Mouse (Mus musculus) skeletal muscle tissue, adult 2 months (tissue): ENCODE results near the gene Senp5.
A peak's percentile ranks its signal among the peaks of the same experiment; 100 is the strongest.

Experiments
- DNase-seq: peaks from one replicate; pipeline ENCODE4 v3.0.0-alpha.2; 2012; ENCODE audit warnings: low read depth, low spot score

Senp5 gene

DNA sequence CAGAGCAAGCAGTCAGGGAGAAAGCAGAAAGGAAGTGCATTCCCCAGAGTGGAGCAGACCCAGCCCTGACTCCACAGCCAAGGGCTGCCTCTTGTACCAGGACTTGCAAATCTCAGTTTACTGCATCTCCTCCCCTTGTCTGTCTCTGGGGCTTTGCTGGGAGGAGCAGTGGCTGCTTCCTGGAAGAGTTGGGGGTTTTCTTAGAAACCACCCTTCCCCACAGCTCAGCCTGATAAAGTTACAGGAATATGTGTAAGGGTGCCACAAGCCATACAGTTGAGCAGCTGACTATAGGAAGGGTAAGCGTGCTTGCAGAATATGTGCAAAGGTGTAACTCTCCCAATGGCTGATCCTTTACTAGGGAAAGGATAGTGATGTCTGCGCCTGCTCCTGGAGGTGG is 62.5 kb downstream of the Senp5 start:
- no peak for DNase-seq

DNA sequence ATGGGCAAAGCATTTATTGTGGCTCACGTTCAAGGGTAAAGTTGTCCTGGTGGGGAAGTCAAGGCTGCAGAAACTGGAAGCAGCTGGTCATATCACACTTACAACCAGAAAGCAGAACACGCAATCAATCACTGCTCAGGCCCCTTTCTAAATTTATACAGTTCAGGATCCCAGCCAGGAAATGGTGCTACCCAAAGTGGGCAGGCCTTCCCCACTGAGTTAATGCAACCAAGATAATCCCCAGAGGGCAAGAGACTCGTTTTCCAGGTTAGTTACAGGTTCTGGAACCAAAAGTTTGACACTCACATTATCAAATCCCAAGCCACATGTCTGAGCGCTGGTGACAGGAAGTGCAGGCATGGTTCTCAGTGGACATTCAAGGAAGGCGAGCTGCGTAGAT is 64.2 kb downstream of the Senp5 start:
- DNase-seq: no peak

DNA sequence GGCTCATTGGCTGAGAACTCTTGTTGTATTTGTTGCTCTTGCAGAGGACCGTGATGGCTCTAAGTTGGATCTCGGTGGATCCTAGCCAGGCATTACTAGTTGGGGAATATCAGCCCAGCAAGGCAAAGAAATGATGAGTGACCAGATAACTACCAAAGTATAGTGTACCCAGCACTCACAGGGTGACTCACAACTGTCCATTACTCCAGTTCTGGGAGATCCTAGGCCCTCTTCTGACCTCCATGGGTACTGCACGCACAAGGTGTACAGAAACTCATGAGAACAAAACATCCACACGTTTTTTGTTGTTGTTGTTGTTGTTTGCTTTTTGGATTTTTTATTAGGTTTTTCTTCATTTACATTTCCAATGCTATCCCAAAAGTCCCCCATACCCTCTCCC is 66.5 kb downstream of the Senp5 start:
- no peak for DNase-seq

DNA sequence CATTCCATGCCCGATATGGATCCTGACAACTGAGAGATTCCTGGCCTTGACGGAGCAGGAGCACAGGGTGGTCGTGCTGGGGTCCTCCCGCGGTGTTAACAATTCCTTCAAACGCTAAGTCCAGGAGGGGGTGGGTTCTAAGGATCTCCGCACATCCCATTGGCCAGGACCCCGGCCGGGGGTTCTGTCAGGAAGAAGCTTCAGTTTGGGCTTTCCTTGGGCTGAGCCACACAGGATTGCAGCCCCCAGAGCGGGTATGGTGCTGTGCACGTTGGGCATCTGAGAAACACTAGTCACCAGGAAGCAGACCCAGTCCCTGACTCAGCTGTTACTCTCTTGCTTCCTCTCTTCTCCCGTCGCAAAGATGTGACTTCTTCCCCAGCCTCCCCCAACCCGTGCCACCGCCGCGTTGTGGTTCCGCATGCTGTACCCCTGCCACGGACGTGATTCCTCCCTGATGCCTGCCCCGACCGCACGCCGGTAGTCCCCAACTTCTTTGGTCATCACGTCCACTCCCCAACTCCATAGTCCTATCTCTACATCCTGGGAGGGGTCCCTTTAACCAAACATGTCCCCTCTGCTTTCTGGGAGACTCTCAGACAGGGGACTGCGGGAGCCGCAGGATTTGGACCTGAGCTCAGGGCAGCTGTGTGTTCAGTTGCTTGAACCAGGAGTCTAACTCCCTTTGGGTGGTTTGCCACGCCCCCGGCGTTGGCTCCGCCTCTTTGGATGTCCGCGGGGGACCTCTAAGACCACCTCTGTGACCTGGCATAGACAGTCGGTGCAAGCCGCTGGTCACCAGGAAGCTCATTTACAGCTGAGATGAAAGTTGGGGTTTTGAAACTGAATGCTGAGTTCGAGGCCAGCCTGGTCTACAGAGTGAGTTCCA is 67.8 kb downstream of the Senp5 start:
- DNase-seq: no peak

DNA sequence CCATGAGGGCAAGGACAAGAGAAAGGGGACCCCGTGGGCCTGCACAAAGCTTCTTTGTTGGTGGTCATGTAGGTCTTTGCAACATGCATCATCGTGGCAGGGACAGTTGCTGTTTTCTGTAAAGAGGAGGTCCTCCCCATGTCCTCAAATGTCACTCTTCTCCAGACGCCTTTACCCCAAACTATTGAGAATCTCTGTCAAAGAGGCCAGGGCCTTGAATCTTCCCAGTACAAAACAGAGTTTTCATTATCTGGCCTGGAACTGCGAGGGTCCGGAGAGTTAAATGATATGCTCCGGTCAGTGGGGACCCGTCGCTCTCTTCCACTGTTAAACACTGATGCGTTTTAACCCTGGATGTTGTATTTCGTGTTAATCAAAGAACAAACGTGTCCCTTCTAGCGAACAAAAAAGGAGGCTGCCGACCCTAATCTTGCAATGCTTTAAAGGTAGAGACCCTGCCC is 68.5 kb downstream of the Senp5 start:
- DNase-seq: no peak

DNA sequence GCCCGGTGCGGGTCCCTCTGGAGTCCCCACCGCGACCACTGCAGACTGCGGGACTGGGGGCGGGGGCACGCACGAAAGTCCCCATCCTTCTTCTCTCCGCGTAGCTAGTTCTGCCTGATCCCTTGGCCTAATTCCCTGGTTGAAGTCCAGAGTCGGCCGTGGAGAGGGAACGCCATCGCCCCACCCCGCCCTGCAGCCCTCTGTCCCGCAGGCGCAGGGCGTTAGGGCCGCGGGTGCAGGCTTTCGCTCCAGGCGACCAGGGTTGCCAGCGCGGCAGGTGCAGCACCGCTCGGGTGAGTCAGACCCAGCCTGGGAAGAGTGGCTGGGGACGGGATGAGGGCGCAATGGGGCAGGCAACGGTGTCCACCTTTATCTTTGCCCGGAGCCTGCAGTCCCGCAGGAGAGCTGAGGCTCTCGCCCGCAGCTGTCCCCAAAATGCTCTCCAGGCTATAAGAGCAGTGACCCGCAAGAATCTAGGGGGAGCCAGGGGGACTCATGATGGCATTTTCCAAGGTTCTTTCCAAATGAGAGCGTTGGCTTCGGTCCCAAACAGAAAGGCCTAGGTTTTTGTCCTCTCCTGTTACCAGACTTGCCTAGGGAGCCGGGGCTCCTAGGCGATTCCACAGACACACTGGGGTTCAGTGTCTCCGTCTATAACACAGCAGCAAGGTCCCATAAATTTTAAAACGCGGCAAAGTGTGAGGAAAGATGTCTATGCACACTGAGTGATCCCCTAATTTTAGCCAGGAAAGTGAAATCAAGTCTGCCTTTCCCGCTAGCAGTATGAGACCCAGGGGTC is 69.1 kb downstream of the Senp5 start, which contains the start of gene Pigz:
Pigz (plus strand) TSS at position 101 of the 799 bp plus-strand sequence.
- DNase-seq: peak; percentile 27

DNA sequence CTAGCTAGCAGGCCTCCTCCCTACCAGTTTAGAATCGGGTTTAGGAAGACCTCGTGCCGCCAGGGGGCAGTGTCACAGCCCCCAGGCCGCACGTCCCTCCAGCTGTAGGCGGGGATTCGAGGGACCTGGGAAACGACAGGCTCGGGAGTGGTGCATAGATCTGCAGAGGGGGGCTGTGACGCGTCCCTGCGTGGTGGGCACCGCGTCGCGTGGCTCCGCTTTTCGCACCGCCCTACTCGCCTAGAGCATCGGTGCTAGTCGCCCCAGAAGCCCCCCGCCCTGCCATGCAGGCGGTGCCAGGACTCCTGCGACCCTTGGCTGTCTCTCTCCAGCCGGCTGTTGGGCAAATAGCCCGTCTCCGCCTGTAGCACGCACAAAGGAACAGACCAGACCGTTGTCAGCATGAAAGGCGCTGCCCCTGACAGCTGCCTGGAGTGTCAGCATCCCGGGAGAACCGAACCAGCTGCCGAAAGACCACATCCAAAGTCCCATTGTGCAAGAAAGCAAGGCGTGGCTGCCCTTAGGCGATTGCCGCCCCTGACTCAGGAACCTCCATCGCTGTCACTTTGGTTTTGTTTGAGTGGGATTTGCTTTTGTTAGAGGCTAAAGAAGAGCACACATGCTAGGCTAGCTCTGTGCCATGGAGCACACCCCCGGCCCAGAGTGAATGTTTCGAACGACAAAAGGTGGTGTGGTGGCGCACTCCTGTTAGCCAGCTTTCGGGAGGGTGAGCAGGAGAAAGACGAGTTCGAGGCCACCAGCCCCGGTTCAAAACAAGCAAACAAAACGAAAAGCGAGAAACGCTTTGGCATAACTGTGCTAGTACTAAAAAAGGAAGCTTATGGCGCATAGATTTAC is 70.0 kb downstream of the Senp5 start:
- peak; percentile 89 for DNase-seq

DNA sequence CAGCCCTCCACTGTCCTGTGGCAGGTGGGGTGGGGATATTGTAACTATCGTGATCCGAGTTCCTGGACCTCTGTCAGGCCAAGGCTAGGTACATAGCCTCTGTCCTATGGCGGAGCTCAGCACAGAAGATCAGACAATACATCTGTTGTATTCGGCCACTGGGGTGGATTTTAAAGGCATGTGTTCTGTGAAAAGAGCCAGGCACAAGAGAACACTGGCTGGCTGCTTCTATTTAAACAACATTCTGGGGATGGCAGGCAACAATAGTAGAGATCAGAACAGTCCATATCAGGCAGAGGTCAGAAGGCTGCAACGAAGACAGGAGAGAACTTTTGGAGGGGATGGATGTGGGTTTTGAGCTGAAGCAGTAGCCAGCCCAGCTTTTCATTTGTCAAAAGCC is 70.8 kb downstream of the Senp5 start:
- DNase-seq: no peak

DNA sequence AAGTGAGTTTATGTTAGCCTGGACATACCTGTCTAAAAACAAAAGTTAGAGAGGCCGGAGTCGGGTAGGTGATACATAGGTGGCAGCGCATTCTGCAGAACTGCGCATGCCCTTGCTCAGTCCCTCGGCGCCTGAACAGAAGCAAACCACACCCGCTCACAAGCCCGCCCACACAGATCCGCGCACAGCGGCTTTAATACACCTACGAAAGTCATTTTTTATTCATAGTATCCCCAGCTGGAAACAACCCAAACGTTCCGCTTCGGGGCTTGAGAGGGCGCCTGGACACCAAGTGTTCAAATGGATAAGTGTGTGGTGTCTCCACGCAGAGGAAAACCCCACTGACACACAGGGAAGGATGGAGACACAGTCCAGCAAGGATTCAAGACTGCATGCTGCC is 71.8 kb downstream of the Senp5 start:
- DNase-seq: no peak

DNA sequence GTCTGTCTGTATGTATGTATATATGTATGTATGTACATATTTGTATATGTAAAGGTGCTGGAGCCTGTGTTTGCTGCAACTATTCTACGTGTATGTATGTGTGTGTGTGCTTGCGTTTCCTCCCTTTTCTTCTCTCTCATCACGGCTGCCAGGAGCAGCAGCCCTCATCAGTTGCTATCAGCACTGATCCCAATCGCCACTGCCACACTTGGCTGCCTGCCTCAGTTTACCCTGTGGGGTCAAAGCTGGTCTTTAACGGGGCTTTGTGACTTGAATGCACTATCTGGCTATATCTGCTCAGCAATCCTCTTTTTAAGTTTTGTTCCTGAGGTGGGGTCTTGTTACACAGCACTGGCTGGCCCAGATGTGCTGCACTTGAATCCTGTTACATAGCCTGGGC is 75.7 kb downstream of the Senp5 start:
- no peak for DNase-seq

DNA sequence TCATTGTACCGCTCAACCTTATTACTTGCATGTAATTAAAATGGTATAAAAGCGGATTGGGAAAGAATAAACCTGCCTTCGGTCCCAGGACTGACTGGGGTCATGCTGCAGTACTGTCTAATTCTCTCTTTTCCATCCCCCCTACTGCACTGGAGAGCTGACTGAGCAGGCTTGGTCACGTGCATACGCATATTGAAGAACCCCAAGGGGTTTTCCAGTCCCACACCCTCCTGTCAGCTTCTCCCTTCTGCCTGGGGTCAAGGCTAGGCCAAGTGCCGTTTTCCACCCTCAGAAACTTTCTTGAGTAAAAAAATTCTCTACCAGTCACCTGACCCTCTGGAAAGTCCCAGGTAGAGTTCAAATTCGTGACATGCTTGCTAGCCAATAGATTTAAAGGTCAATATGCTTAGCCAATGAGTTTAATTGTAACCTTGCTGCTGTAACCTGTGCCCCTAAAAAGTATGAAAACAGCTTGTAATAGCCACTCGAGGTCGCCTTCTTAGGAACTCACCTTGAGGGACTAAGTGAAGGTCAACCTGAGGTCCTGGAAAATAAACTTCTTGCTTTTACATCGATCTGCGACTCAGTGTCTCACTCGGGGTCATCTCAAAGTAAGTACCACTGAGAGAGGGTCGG is 76.4 kb downstream of the Senp5 start:
- no peak for DNase-seq

DNA sequence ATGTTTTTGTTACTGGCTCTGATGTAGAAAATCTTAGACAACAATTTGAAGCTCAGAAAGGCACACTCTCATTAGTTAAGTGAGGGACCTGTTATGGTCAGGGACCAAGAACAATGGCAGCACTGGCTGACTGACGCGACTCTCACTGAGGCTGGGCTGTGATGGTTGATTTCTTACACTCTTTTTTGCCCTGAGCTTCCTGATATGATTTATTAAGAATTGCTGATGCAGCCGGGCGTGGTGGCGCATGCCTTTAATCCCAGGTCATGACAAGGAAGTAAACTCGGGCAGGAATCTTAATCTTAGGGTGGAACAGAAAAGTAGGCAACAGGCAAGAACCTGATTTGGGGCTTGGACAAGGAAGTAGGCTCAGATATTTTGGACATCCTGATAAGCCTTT is 77.0 kb downstream of the Senp5 start:
- no peak for DNase-seq

DNA sequence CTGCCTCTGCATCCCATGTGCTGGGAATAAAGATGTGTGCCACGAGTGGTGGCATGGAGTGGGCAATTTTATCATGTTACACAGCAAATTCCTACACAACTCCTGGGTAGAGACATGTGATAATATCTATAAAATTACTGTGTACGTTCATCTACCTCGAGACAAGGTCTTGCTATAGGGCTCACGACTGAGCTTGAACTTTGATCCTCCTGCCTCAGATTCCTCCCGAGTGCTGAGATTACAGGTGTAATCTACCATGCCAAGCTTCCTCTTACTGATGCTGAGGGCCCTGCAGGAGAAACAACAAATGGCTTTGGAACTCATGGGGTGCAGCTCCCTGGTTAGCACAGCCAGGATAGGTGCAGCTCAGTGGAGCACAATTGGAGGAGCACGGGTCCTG is 78.7 kb downstream of the Senp5 start:
- no peak for DNase-seq

DNA sequence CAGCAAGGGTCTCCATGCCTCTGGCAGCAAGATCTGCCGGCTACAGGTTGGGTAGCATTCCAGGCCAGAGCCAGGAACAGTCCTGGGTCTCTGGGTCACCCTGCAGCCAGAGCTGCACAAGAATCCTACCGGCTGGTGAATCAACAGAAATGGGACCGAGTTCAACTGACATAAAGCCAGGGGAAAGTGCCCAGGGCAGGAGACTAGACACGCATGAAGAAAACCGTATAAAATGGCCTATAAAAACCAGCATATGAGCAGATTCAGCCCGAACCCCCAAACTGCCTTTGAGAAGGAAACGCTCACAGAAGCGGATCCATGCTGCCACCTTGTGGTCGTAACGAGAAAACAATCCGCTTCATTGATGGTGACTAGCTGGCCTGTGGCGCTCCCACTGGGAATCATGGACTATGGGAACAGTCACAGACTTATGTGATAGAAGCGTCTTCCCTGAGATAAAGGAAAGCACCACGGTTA is 84.8 kb downstream of the Senp5 start:
- peak; percentile 42 for DNase-seq

DNA sequence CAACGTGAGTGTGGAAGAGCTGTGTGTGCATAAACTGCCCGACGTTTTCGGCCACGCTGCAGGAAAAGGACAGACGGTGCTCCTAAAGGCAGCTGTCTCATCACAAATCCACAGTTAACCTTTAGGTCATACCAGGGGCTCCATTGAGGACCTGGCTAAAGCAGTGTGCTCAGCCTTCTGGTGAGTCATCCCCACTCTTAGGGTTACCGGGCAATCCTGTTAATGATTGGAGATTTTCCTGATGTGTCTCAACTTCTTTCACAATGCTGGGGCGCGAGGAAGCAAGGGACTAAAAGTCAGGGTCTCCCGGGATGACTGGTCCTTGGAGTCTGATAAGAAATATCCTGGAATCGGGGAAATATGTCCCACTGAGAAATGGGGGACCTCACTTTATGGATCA is 85.3 kb downstream of the Senp5 start:
- no peak for DNase-seq

DNA sequence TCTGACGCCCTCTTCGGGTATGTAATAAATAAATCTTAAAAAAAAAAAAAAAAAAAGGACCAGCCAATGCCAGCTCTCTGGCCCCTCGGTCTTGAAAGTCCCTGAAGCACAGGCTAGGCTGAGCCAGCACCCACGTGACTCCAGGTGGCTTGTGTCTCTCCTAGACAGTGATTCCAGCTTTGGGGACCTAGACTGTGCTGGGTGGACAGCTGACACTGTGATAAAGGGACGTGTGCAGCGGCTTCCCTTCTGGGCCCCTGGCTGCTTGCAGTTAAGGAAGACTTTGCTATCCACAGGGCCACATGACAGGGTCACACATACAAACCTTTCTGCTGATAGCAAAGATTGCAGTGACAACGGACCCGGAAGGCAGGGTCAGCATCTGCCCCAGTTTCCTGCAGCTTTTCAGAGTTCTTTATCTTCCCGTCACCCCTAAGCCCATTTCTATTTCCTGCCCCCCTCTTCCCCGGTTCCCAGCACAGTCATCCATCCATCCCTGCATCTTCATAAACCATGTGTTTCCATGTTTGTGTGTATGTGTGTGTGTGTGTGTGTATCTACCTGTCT is 92.7 kb downstream of the Senp5 start:
- DNase-seq: no peak
